8 mouse cellular contexts compared by ENCODE assay signal in genomic region chr9:44879694-44880271, GRCm38 (mm10). TPM values are rescaled to one million over a fixed set of nuclear protein-coding genes. Genes with fewer than 3 reads are reported as not detected.
DNase-seq lines count a peak whose midpoint lies in the region; ATAC-seq lines count a peak whose summit lies in the region.

No protein-coding gene starts in this region.

- H3K4me2 ChIP-seq in lung, embryonic 15.5 days, result peak overlapping the region; percentile 97

- WGBS in hindbrain, embryonic 10.5 days, result 1% methylated on average over 13 of the region's 13 CpGs
- WGBS in lung, embryonic 15.5 days, result 2% methylated on average over 13 of the region's 13 CpGs

- H3K27me3 ChIP-seq in hindbrain, embryonic 10.5 days (ENCODE audit: insufficient read depth, poor library complexity, severe bottlenecking), result no peaks in the 10 kb centered on the region
- H3K27me3 ChIP-seq in lung, embryonic 15.5 days, result no peaks in the 10 kb centered on the region
- no peaks in the 10 kb centered on the region for H3K27me3 ChIP-seq in splenic B cell, adult 2 months (ENCODE audit: control insufficient read depth, insufficient read depth, low read length, poor library complexity, severe bottlenecking)

- ATAC-seq in lung, embryonic 15.5 days (ENCODE audit: borderline replicate concordance, extremely low read depth, low FRiP score, low TSS enrichment), result no peak

- H3K9me3 ChIP-seq in hindbrain, embryonic 10.5 days, result no peaks in the 10 kb centered on the region
- no peaks in the 10 kb centered on the region for H3K9me3 ChIP-seq in lung, embryonic 15.5 days

- H3K4me1 ChIP-seq in hindbrain, embryonic 10.5 days (replicated peaks), result peaks cover 66% of the 10 kb centered on the region
- peaks cover 40% of the 10 kb centered on the region for H3K4me1 ChIP-seq in lung, embryonic 15.5 days

- peak overlapping the region; percentile 99 for H3K27ac ChIP-seq in hindbrain, embryonic 10.5 days
- H3K27ac ChIP-seq in lung, embryonic 15.5 days, result 0 out of 2 replicates have a peak overlapping the region, but pooled peaks have one; percentile 8

- peak overlapping the region; percentile 98 for H3K9ac ChIP-seq in lung, embryonic 15.5 days

- peak; percentile 30 to 32 for DNase-seq in cerebellum, adult 18-20 months
- no peak for DNase-seq in cerebellum, postnatal 36 days
- DNase-seq in B cell, adult 2 months, result peak; percentile 18 to 27
- DNase-seq in embryo, embryonic 10.5 days (ENCODE audit: low spot score), result peak; percentile 37
- peak; percentile 30 for DNase-seq in hindbrain, embryonic 10.5 days (ENCODE audit: low spot score)
- peak; percentile 29 for DNase-seq in splenic B cell, adult 2 months (ENCODE audit: low read depth, low spot score)
- DNase-seq in urinary bladder, postnatal 10 days (ENCODE audit: low spot score), result no peak

- peaks cover 18% of the 10 kb centered on the region for H3K36me3 ChIP-seq in hindbrain, embryonic 10.5 days
- 0 out of 2 replicates have a peak, but pooled peaks cover 3% of the 10 kb centered on the region for H3K36me3 ChIP-seq in lung, embryonic 15.5 days
- H3K36me3 ChIP-seq in splenic B cell, adult 2 months (ENCODE audit: control insufficient read depth, insufficient read depth, low read length, poor library complexity, severe bottlenecking), result no peaks in the 10 kb centered on the region; the same call in 1 of the 2 replicates

- peak overlapping the region; percentile 100 for H3K4me3 ChIP-seq in hindbrain, embryonic 10.5 days
- peak overlapping the region; percentile 97 for H3K4me3 ChIP-seq in lung, embryonic 15.5 days

RNA-seq across cellular contexts. Expression of gene Kmt2a, which starts 1.3 kb away (rescaled TPM):
- polyA plus RNA-seq in hindbrain, embryonic 10.5 days (2016; fragmentation: Nextera tagmentation; extraction: Ambion mirVana), result 11.8 and 18.2 TPM in 2 replicates
- polyA plus RNA-seq in lung, embryonic 15.5 days (2015; fragmentation: Nextera tagmentation; extraction: Ambion mirVana), result 11.2 and 15.5 TPM in 2 replicates

RNA-seq across cellular contexts. Expression of gene Atp5l, which starts 40.8 kb away (rescaled TPM):
- 599 and 650 TPM in 2 replicates for polyA plus RNA-seq in hindbrain, embryonic 10.5 days (2016; fragmentation: Nextera tagmentation; extraction: Ambion mirVana)
- 636 and 712 TPM in 2 replicates for polyA plus RNA-seq in lung, embryonic 15.5 days (2015; fragmentation: Nextera tagmentation; extraction: Ambion mirVana)

Comparison
In these comparisons a context has a peak if more than half of its experiments do, and no peak if none do; other contexts are left out.
1. DNase-seq: peak in cerebellum, adult 18-20 months (2 of 2), B cell, adult 2 months (2 of 2), embryo, embryonic 10.5 days (single experiment), hindbrain, embryonic 10.5 days (single experiment) and splenic B cell, adult 2 months (single experiment); none in cerebellum, postnatal 36 days (0 of 2) and urinary bladder, postnatal 10 days (single experiment).